Mouse (Mus musculus) layer of hippocampus, adult 2 months (tissue): ENCODE measurements at regions not wholly inside any gene's neighbourhood (a gene's known extent, or its start where the extent isn't known, plus 50 kb on each side); places are given as distances from the start of the nearest gene placed in this dataset.

Experiments
- DNase-seq, 2 experiments: peaks; one replicate each; pipeline ENCODE4 v3.0.0; 2022; ENCODE audit warnings: low spot score in 2 of 2
- H3K27ac ChIP-seq: fragments of 200-600 bp; 2 replicates; pipeline ENCODE4 v1.8.1; 2022
- H3K4me3 ChIP-seq: fragments of 200-600 bp; 2 replicates; pipeline ENCODE4 v1.8.1; 2022; ENCODE audit warnings: mild to moderate bottlenecking
- CTCF ChIP-seq: fragments of 200-600 bp; conservative IDR thresholded peaks from 2 replicates; pipeline ENCODE4 v1.8.1; 2022; ENCODE audit warnings: antibody characterized with exemption, mild to moderate bottlenecking, moderate library complexity

- no peak overlapping the region for H3K4me3 ChIP-seq
- no peak for DNase-seq
- TF ChIP-seq CTCF: no peak
- H3K27ac ChIP-seq: no peak overlapping the region
Measured at GRCm38 (mm10) chr4:120339371-120339770, 52.2 kb upstream of the Foxo6 start.

GRCm38 (mm10) chr4:120340686-120341085, 53.5 kb upstream of the Foxo6 start:
- TF ChIP-seq CTCF: no peak

GRCm38 (mm10) chr4:120341933-120342332, 54.8 kb upstream of the Foxo6 start:
- Histone ChIP-seq H3K27ac (no peak overlapping the region), H3K4me3 (no peak overlapping the region)
- DNase-seq: no peak
- no peak for TF ChIP-seq CTCF

More at GRCm38 (mm10) chr4:120340686-120341085, 53.5 kb upstream of the Foxo6 start:
- Histone ChIP-seq H3K27ac (no peak overlapping the region), H3K4me3 (no peak overlapping the region)
- DNase-seq: no peak

- Histone ChIP-seq H3K27ac (no peak overlapping the region), H3K4me3 (no peak overlapping the region)
- DNase-seq: no peak
- no peak for TF ChIP-seq CTCF
Measured at GRCm38 (mm10) chr4:120342658-120343057, 55.5 kb upstream of the Foxo6 start.

GRCm38 (mm10) chr4:120345676-120346465, 58.7 kb upstream of the Foxo6 start:
- TF ChIP-seq CTCF: no peak
- Histone ChIP-seq H3K27ac (no peak overlapping the region), H3K4me3 (no peak overlapping the region)
- no peak for DNase-seq

GRCm38 (mm10) chr4:120349841-120350240, 55.2 kb upstream of the Scmh1 start:
- no peak for TF ChIP-seq CTCF
- H3K4me3 ChIP-seq: no peak overlapping the region
- no peak overlapping the region for H3K27ac ChIP-seq
- no peak for DNase-seq

GRCm38 (mm10) chr4:120353784-120354183, 51.3 kb upstream of the Scmh1 start:
- H3K4me3 ChIP-seq: no peak overlapping the region
- no peak overlapping the region for H3K27ac ChIP-seq
- TF ChIP-seq CTCF: no peak
- peak in 1 of 2 experiments; percentile 32 for DNase-seq
